Mouse (Mus musculus) embryonic facial prominence, embryonic 14.5 days (tissue): ENCODE data around the gene Rnase10. TPM values are rescaled to one million over a fixed set of nuclear protein-coding genes. Genes with fewer than 3 reads are reported as not detected.
"Not testable (repeated sequence)": the region's sequence is repeated elsewhere in the genome, so short reads cannot be mapped to it uniquely, and the experiment has no call there.

Experiments
- ATAC-seq: fragments of 200-750 bp; cut with Nextera tagmentation; 2 replicates; pipeline ENCODE4 v1.8.0; 2017; ENCODE audit warnings: low read depth, moderate number of reproducible peaks, moderate TSS enrichment
- DNase-seq: peaks from one replicate; pipeline ENCODE4 v3.0.0-alpha.2; 2015; ENCODE audit warnings: low spot score
- H3K27ac ChIP-seq: fragments of 300-500 bp; sonication (generic); replicated peaks from 2 replicates; pipeline ENCODE4 v1.5.1; 2014; ENCODE audit warnings: low read depth, mild to moderate bottlenecking, low read length, moderate library complexity
- H3K27me3 ChIP-seq: fragments of 300-500 bp; sonication (generic); replicated peaks from 2 replicates; pipeline ENCODE4 v1.6.1; 2014; ENCODE audit warnings: low read length; ENCODE audit not compliant: control insufficient read depth, insufficient read depth
- H3K36me3 ChIP-seq: fragments of 300-500 bp; sonication (generic); 2 replicates; pipeline ENCODE4 v1.6.1; 2014; ENCODE audit warnings: low read length, mixed read lengths; ENCODE audit not compliant: control insufficient read depth, insufficient read depth
- H3K4me1 ChIP-seq: fragments of 300-500 bp; sonication (generic); 2 replicates; pipeline ENCODE4 v1.6.1; 2014; ENCODE audit warnings: antibody characterized with exemption, low read length; ENCODE audit not compliant: control insufficient read depth, insufficient read depth
- H3K4me2 ChIP-seq: fragments of 300-500 bp; sonication (generic); 2 replicates; pipeline ENCODE4 v1.6.1; 2014; ENCODE audit warnings: low read depth, mild to moderate bottlenecking, low read length, moderate library complexity, mixed read lengths
- H3K4me3 ChIP-seq: fragments of 300-500 bp; sonication (generic); 2 replicates; pipeline ENCODE4 v1.5.1; 2014; ENCODE audit warnings: low read depth, mild to moderate bottlenecking, low read length
- H3K9ac ChIP-seq: fragments of 300-500 bp; sonication (generic); 2 replicates; pipeline ENCODE4 v1.6.1; 2014; ENCODE audit warnings: low read depth, mild to moderate bottlenecking, low read length, moderate library complexity, mixed read lengths
- H3K9me3 ChIP-seq: fragments of 300-500 bp; sonication (generic); 2 replicates; pipeline ENCODE4 v1.6.1; 2016; ENCODE audit warnings: low read length; ENCODE audit not compliant: control insufficient read depth
- WGBS: fragments of 180-500 bp; shearing (Covaris S2); extraction: QIAGEN DNeasy Blood & Tissue Kit; methylation state at CpG from one replicate; pipeline ENCODE4 v1.1.7; 2014; 5-methylcytosine and 5-hydroxymethylcytosine counted together
- polyA plus RNA-seq: library from polyadenylated mRNA; unstranded; fragments of >200 nt; fragmentation: Nextera tagmentation; extraction: Ambion mirVana; gene quantifications from 2 replicates; pipeline ENCODE4 v1.2.1, GENCODE M21; 2014

Gene Rnase10
- 0.29 and 0.48 TPM in 2 replicates for polyA plus RNA-seq

GRCm38 (mm10) chr14:51007152-51007801 is at the start of gene Rnase10:
Rnase10 (plus strand) TSS chr14:51007751.
- DNase-seq (peak; percentile 78), ATAC-seq (no peak; the same call in 1 of the 2 replicates)
- H3K27ac ChIP-seq = peak within 1 kb of the TSS; percentile 94
- H3K27me3 ChIP-seq = no peaks in the 10 kb centered on the region
- peaks cover 8% of the 10 kb centered on the region; the same call in 1 of the 2 replicates for H3K4me1 ChIP-seq
- no peaks in the 10 kb centered on the region for H3K9me3 ChIP-seq
- WGBS = 46% methylated on average over 8 of the region's 8 CpGs
- peak within 1 kb of the TSS; percentile 23 for H3K9ac ChIP-seq
- no peak within 1 kb of the TSS for H3K4me3 ChIP-seq
- no peaks in the 10 kb centered on the region for H3K36me3 ChIP-seq
- 0 out of 2 replicates have a peak within 1 kb of the TSS, but pooled peaks have one; percentile 15 for H3K4me2 ChIP-seq

- not testable (repeated sequence) for ATAC-seq, H3K4me3 ChIP-seq, H3K4me1 ChIP-seq, H3K36me3 ChIP-seq, H3K27me3 ChIP-seq, H3K9ac ChIP-seq, H3K27ac ChIP-seq, H3K4me2 ChIP-seq, DNase-seq, H3K9me3 ChIP-seq
- 86% methylated on average over 5 of the region's 5 CpGs for WGBS
Observed at GRCm38 (mm10) chr14:50958289-50958995, 49.1 kb upstream of the Rnase10 start.

GRCm38 (mm10) chr14:50968216-50968980 is 39.2 kb upstream of the Rnase10 start:
- H3K27ac ChIP-seq = no peak overlapping the region
- WGBS = 74% methylated on average over 5 of the region's 5 CpGs

GRCm38 (mm10) chr14:50969041-50969440 is 38.5 kb upstream of the Rnase10 start:
- WGBS = 24% methylated on average over 1 of the region's 1 CpGs
- Histone ChIP-seq H3K9ac (no peak overlapping the region), H3K4me2 (peak overlapping the region; percentile 3; the same call in 1 of the 2 replicates), H3K9me3 (no peaks in the 10 kb centered on the region), H3K27me3 (no peaks in the 10 kb centered on the region), H3K4me3 (no peak overlapping the region), H3K36me3 (no peaks in the 10 kb centered on the region), H3K4me1 (no peaks in the 10 kb centered on the region; the same call in 1 of the 2 replicates), H3K27ac (no peak overlapping the region)
- ATAC-seq (no peak), DNase-seq (no peak)

More at GRCm38 (mm10) chr14:50968216-50968980, 39.2 kb upstream of the Rnase10 start:
- H3K4me1 ChIP-seq = no peaks in the 10 kb centered on the region; the same call in 1 of the 2 replicates
- no peak overlapping the region for H3K4me2 ChIP-seq
- no peak overlapping the region for H3K4me3 ChIP-seq
- no peaks in the 10 kb centered on the region for H3K27me3 ChIP-seq
- ATAC-seq = no peak
- H3K36me3 ChIP-seq = no peaks in the 10 kb centered on the region
- peak; percentile 16 for DNase-seq
- no peak overlapping the region for H3K9ac ChIP-seq
- no peaks in the 10 kb centered on the region for H3K9me3 ChIP-seq

- no peak for ATAC-seq
- peak; percentile 35 for DNase-seq
- Histone ChIP-seq H3K9me3 (no peaks in the 10 kb centered on the region), H3K4me2 (peak overlapping the region; percentile 3; the same call in 1 of the 2 replicates), H3K36me3 (no peaks in the 10 kb centered on the region), H3K9ac (no peak overlapping the region), H3K4me3 (no peak overlapping the region), H3K4me1 (no peaks in the 10 kb centered on the region; the same call in 1 of the 2 replicates), H3K27me3 (no peaks in the 10 kb centered on the region), H3K27ac (no peak overlapping the region)
- 28% methylated on average over 12 of the region's 12 CpGs for WGBS
Observed at GRCm38 (mm10) chr14:50969558-50970544, 37.7 kb upstream of the Rnase10 start.

- Histone ChIP-seq H3K4me2 (no peak overlapping the region), H3K4me3 (no peak overlapping the region), H3K27me3 (no peaks in the 10 kb centered on the region), H3K9ac (no peak overlapping the region), H3K27ac (no peak overlapping the region), H3K36me3 (no peaks in the 10 kb centered on the region), H3K9me3 (no peaks in the 10 kb centered on the region), H3K4me1 (no peaks in the 10 kb centered on the region; the same call in 1 of the 2 replicates)
- ATAC-seq (no peak), DNase-seq (no peak)
- WGBS = 63% methylated on average over 1 of the region's 1 CpGs
Observed at GRCm38 (mm10) chr14:50970822-50971221, 36.7 kb upstream of the Rnase10 start.

- H3K9ac ChIP-seq, H3K9me3 ChIP-seq, H3K27ac ChIP-seq, H3K27me3 ChIP-seq, H3K4me3 ChIP-seq, H3K36me3 ChIP-seq, H3K4me2 ChIP-seq, H3K4me1 ChIP-seq, ATAC-seq, DNase-seq: not testable (repeated sequence)
- 89% methylated on average over 4 of the region's 5 CpGs for WGBS
Observed at GRCm38 (mm10) chr14:50973054-50973453, 34.5 kb upstream of the Rnase10 start.
